Mouse (Mus musculus): ENCODE measurements around the gene Chst11. TPM values are rescaled to one million over a fixed set of nuclear protein-coding genes. Genes with fewer than 3 reads are reported as not detected.
A peak's percentile ranks its signal among the peaks of the same experiment; 100 is the strongest.

Gene Chst11
- total RNA-seq, 4 experiments from 2014 or later: 2.1 to 3.1 (median 2.7) TPM

DNA sequence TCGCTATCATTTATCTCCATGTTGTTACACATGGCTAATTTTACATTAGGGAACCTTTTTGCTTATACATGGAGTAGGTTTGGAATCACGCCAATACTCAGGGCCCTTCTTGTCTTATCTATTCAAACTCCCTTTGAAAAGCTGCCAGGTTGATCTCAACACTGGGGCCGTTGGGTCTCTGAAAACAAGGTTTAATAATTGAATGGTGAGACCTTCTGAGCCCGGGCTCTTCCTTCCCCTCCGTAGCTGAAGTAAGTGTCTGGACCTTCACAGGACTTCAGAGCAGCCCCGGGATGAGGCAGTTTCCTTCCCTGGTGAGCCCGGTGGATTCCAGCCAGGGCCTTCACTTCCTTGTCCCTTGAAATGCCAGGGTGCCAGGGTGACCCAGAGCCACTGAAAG lies 5.6 kb downstream of the Chst11 start:
- peak; percentile 34 for DNase-seq (ENCODE audit: low spot score)

GRCm38 (mm10) chr10:82991756-82992519 lies 6.6 kb downstream of the Chst11 start:
- DNase-seq (ENCODE audit: low spot score): no peak

DNA sequence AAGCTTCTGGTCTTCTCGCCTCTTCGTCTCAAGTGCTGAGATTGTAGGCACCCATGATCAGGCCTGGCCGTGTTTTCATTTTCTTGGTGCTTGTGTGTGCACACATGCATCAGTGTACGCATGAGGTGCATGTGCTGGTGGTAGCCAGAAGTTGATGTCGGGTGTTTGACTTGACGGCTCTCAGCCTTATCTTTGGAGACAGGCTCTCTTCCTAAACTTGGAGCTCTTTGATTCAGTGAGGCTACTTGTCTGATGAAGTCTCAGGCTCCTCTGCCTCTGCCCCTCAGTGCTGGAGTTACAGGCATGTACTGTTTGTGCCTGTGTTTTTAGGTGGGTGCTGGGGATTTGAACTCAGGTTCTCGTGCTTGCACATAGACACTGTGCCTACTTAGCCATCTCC lies 9.0 kb downstream of the Chst11 start:
- DNase-seq (ENCODE audit: low spot score): no peak

- no peak for DNase-seq (ENCODE audit: low spot score)
Observed at GRCm38 (mm10) chr10:82997460-82997859, 12.2 kb downstream of the Chst11 start.

GRCm38 (mm10) chr10:83000169-83000568 lies 14.9 kb downstream of the Chst11 start:
- DNase-seq (ENCODE audit: low spot score): no peak

- no peak for DNase-seq (ENCODE audit: low spot score)
Observed at GRCm38 (mm10) chr10:83000721-83001120, 15.4 kb downstream of the Chst11 start.

- DNase-seq (ENCODE audit: low spot score): no peak
Observed at GRCm38 (mm10) chr10:83003899-83004298, 18.6 kb downstream of the Chst11 start.

DNA sequence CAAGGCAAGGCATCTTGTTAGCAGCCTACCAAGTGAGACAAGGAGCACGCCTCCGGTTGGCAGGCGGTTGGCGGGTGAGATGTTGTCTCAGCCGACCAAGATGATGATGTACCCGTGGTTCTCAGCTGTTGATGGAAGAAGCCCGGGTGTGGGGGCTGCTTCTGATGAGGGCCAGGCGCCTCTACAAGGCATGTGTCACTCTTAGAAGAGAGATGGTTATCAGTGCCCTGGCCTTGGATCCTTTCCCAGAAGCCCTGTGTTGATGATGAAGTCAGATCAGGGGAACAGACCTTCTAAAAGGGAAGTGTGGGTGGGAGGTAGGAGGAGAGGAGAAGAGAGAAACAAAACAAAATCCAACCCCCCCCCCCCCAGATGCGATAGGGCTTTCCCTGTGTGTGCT lies 19.1 kb downstream of the Chst11 start:
- DNase-seq (ENCODE audit: low spot score): peak; percentile 57

DNA sequence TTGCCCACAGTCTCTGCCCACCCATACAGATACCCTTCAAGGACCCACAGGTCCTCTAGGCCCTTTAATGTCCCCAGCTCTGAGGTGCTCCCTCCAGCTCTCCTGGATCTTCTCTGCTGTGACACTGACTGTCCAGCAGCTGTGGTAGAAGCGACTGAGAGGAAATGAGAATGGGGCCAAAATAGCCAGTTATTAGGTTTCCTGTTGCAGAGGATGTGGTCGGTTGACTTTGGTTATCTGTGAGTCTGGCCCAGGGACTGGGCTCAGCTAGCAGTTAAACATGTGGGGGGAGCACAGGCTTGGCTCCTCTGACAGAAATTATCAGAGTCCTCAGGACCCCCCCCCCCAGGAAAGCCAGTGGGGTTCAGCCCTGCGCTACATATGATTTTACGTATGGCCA lies 19.7 kb downstream of the Chst11 start:
- no peak for DNase-seq (ENCODE audit: low spot score)

DNA sequence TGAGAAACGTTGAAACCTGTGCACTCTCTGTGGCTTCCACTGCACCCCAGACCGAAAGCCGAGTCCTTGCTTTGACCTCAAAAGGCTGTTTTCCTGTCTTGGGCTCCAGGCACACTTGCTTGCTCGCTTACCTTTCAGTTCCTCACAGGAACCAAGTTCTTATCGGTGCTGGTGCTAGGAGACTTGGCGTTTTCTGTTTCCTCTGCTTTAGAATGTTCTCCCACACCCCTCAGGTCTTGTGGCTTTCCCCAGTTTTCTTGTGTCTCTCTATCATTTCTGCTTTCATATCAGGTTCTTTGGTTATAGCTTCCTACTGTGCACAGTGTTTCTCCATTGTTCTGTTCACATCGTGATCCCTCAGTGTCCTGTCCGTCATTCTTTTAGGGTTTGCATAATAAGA lies 21.0 kb downstream of the Chst11 start:
- DNase-seq (ENCODE audit: low spot score): no peak

GRCm38 (mm10) chr10:83013984-83014383 lies 28.7 kb downstream of the Chst11 start:
- DNase-seq (ENCODE audit: low spot score): no peak

GRCm38 (mm10) chr10:83015919-83016318 lies 30.6 kb downstream of the Chst11 start:
- no peak for DNase-seq (ENCODE audit: low spot score)

GRCm38 (mm10) chr10:83016779-83017178 lies 31.5 kb downstream of the Chst11 start:
- no peak for DNase-seq (ENCODE audit: low spot score)

DNA sequence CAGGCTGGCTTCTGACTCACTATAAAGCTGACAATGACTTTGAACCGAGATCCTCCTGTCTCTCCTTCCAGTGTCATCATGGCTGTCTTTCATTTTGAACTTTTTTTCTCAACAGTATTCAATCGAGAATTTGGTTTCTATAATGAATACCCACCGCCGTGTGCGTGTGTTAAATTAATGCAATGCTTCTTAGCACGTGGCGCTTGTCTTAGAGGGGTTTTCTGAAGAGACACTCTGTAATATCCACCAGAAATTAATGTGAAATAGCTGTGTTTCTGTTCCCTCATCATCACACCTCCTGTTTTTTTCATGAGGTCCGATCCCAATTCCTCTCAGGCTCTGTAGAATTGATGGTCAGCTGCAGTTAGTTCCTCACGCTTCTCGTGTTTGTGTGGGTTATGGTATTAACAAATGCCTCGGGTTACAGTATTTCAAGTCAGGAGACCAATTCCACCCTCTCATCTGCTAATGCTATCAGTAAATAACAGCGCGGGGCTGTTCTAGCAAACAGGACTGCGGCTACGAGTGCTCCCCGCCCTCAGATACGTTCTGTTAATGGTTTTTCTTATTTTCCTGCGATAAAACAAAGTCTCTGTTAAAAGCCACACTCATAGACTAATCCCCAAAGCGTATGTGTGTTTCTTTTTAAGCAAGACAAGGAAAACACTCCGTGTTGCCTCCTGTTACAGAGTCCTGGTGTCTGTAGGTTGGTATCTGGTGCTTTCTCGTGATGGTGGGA lies 32.6 kb downstream of the Chst11 start:
- DNase-seq (ENCODE audit: low spot score): no peak

- DNase-seq (ENCODE audit: low spot score): no peak
Observed at GRCm38 (mm10) chr10:83018521-83018920, 33.2 kb downstream of the Chst11 start.

DNA sequence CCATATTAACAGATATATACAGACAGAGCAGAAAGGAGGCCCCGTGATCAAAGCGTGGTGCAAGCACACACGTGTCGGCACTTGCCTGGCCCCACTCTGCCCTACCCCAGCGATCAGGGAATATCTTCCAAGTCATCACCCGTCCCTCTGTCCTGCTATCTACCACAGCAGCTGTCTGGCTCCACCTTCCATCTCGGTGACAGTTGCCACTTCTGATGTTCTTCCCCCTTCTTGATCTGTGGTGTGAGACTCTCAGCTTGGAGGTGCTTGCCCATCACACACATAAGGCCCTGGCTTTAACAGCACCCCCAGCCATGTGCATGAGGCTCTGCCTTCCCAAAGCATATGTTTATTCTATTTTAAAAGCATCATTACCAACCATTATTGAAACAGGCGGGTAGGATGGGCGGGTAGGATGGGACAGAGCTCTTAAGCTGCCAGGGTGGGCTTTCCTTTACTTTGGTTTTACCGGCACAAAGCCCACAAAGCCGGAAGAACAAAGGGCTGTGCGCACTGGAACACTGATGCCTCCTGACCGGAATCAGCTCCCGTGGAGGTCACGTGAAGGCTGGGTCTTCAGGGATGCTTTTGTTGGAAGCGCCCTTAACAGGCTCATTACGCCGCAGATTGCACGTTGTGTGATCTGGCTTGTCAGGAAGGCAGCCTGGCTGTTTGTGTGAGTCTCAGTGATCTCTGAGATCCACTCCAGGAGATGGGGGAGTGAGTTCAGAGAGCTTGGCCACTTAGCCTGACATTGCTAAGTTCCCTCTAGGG lies 34.4 kb downstream of the Chst11 start:
- no peak for DNase-seq (ENCODE audit: low spot score)

DNA sequence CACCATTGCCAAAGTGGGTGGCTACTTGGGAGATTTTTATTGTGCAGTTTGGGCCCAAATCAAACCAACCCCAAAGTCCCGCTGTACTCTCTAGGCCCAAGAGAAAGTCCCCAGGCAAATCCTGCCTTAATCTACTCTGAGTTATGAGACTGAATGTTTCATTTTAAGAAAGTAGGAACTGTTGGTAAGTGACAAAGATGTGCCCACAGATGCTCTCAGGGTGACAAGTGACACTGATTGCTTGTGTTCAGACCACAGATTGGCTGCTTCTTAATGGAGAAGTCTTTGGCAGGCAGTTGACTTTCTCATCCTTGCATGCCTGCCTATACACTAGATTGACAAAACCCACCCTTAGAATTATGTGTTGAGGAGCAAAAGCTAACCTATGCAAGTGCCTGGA lies 37.3 kb downstream of the Chst11 start:
- DNase-seq (ENCODE audit: low spot score): no peak

DNA sequence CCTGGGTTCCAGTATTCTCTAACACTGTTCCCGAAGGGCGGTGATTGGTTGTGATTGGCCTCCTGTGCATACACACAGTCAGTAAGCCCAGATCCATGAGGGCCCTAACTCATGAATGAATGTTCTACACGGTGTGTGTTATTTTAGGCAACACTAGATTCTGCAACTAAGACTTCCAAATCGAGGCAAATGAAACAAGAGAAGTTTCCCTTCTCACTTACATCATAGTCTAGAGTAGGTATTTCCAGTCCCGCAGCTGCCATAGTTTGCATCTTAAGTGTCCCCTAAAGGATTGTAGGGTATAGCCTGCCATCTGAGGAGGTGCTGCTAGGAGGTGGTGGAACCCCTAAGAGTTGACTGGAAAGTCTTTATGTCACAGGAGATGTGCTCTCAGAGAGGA lies 40.9 kb downstream of the Chst11 start:
- no peak for DNase-seq (ENCODE audit: low spot score)

DNA sequence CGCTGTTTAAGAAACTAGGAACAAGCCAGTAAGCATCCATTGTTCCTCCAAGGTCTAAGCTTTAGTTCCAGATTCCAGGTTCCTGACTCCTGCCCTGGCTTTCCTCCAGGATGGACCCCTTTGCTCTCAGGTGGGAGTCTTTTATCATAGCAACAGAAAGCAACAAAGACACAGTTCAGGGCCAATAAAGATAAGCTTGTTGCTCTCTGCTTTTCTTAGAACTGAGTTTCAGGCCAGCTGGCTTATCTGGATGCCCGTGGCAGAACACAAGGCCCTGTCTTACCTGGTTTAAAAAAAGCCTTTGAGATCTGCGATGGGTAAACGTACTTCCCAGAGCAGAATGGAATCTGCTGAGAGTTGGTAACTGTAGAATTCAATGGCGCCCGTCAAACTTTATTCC lies 42.4 kb downstream of the Chst11 start:
- DNase-seq (ENCODE audit: low spot score): no peak

- DNase-seq (ENCODE audit: low spot score): no peak
Observed at GRCm38 (mm10) chr10:83030103-83030661, 44.9 kb downstream of the Chst11 start.

DNA sequence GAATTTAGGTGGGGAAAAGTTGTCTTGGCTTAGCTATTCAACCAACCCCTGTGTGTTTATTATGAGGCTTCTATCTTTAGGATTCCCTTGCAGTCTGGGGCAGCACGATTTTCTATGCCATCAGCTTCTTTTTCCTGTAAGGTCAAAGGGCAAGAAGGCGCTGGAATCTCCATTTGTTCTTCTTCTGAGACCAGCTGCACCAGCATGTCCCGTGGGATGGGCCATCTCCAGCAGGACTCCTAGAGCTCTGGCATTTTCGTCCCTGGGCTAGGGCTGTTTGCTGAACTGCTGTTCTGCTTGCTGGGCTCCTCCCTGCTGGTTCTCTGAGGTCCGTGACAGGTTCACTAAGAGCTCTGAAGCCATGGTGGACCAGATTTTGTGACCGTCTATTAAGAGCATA lies 45.6 kb downstream of the Chst11 start:
- DNase-seq (ENCODE audit: low spot score): no peak

GRCm38 (mm10) chr10:83031561-83031960 lies 46.3 kb downstream of the Chst11 start:
- DNase-seq (ENCODE audit: low spot score): no peak

All from heart, adult 8-10 months (tissue).